Mouse (Mus musculus) olfactory bulb, adult 2 months (tissue): ENCODE measurements around the gene Sctr.

Source experiments
- CTCF ChIP-seq: fragments of 200-500 bp; IDR thresholded peaks from 2 replicates; pipeline ENCODE4 v1.5.1; 2012; ENCODE audit warnings: low read depth, mild to moderate bottlenecking, low read length, moderate library complexity; ENCODE audit not compliant: insufficient read depth
- POLR2A ChIP-seq: fragments of 200-500 bp; IDR thresholded peaks from 2 replicates; pipeline ENCODE4 v1.6.1; 2012; ENCODE audit warnings: mild to moderate bottlenecking, low read depth, low read length, moderate library complexity; ENCODE audit not compliant: insufficient read depth

DNA sequence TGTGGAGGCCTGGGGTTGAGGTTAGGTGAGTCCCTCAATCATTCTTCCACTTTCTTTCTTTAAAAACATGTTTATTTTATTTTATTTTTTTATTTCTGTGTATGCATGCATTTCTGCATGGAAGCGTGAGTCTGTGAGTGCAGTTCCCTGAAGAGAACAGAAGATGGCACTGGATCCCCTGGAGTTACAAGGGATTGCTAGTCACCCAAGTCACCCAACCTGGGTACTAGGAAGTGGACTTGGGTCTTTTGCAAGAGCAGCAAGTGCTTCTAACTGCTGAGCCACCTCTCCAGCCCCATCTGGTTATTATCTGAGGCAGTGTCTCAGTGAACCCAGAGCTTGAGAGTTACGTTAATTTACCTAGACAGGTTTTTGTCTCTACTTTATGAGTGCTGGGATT is 9.5 kb downstream of the Sctr start:
- no peak for TF ChIP-seq CTCF
- no peak for TF ChIP-seq POLR2A
